Mouse (Mus musculus) intestine, embryonic 16.5 days (tissue): Measurements from ENCODE around the gene Neurl1a. TPM values are rescaled to one million over a fixed set of nuclear protein-coding genes. Genes with fewer than 3 reads are reported as not detected.
A peak's percentile ranks its signal among the peaks of the same experiment; 100 is the strongest.

Experiments used
- ATAC-seq: fragments of 200-750 bp; cut with Nextera tagmentation; 2 replicates; pipeline ENCODE4 v1.8.0; 2017; ENCODE audit warnings: moderate TSS enrichment, moderate library complexity
- H3K27ac ChIP-seq: fragments of 300-500 bp; sonication (generic); 2 replicates; pipeline ENCODE4 v1.5.1; 2014; ENCODE audit warnings: mild to moderate bottlenecking, low read length
- H3K27me3 ChIP-seq: fragments of 300-500 bp; sonication (generic); replicated peaks from 2 replicates; pipeline ENCODE4 v1.6.1; 2014; ENCODE audit warnings: low read length, control low read depth, mixed read lengths; ENCODE audit not compliant: control insufficient read depth, insufficient read depth
- H3K36me3 ChIP-seq: fragments of 300-500 bp; sonication (generic); 2 replicates; pipeline ENCODE4 v1.6.1; 2014; ENCODE audit warnings: low read length, control low read depth; ENCODE audit not compliant: control insufficient read depth, insufficient read depth
- H3K4me1 ChIP-seq: fragments of 300-500 bp; sonication (generic); 2 replicates; pipeline ENCODE4 v1.6.1; 2014; ENCODE audit warnings: low read length, control low read depth, mixed read lengths; ENCODE audit not compliant: control insufficient read depth, insufficient read depth
- H3K4me2 ChIP-seq: fragments of 300-500 bp; sonication (generic); 2 replicates; pipeline ENCODE4 v1.6.1; 2014; ENCODE audit warnings: low read depth, low read length, control low read depth
- H3K4me3 ChIP-seq: fragments of 300-500 bp; sonication (generic); 2 replicates; pipeline ENCODE4 v1.5.1; 2014; ENCODE audit warnings: mild to moderate bottlenecking, low read length
- H3K9ac ChIP-seq: fragments of 300-500 bp; sonication (generic); 2 replicates; pipeline ENCODE4 v1.6.1; 2014; ENCODE audit warnings: low read depth, low read length
- H3K9me3 ChIP-seq: fragments of 300-500 bp; sonication (generic); 2 replicates; pipeline ENCODE4 v1.6.1; 2016; ENCODE audit warnings: low read length, control low read depth; ENCODE audit not compliant: control insufficient read depth
- WGBS: fragments of 180-500 bp; shearing (Covaris S2); extraction: QIAGEN DNeasy Blood & Tissue Kit; methylation state at CpG from one replicate; pipeline ENCODE4 v1.1.7; 2014; 5-methylcytosine and 5-hydroxymethylcytosine counted together
- polyA plus RNA-seq: library from polyadenylated mRNA; unstranded; fragments of >200 nt; fragmentation: Nextera tagmentation; extraction: Ambion mirVana; gene quantifications from 2 replicates; pipeline ENCODE4 v1.2.1, GENCODE M21; 2015

The Neurl1a gene
- polyA plus RNA-seq, 1 experiment from 2014 or later: 3.7 TPM

DNA sequence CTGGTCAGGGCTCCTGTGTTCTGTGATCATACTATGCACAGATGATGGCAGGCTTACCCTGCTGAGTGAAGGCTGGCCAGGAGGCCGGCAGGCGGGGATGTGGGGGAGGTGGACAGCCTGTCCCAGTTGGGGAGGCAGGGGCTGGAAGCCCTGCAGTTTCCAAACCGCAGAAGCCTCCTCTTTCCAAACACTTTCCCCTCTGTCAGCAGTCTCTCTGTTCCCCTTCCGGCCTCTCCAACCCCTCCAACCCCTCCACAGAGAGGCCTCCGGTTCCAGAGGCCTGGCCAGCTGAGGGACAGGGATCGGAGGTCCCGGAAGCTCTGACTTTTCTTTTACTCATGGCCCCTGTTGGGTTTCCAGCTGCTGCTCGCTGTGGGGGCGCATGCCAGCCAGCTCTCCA is 102.3 kb downstream of the Neurl1a start:
- H3K9ac ChIP-seq: no peak overlapping the region
- H3K4me3 ChIP-seq: no peak overlapping the region
- no peak overlapping the region for H3K4me2 ChIP-seq
- no peak overlapping the region for H3K27ac ChIP-seq
- H3K9me3 ChIP-seq: no peaks in the 10 kb centered on the region
- ATAC-seq: no peak
- peaks cover 15% of the 10 kb centered on the region for H3K36me3 ChIP-seq
- WGBS: 81% methylated on average over 9 of the region's 9 CpGs
- H3K4me1 ChIP-seq: peaks cover 5% of the 10 kb centered on the region; the same call in 1 of the 2 replicates
- H3K27me3 ChIP-seq: no peaks in the 10 kb centered on the region

- no peak overlapping the region for H3K4me3 ChIP-seq
- peaks cover 5% of the 10 kb centered on the region; the same call in 1 of the 2 replicates for H3K4me1 ChIP-seq
- no peak overlapping the region for H3K9ac ChIP-seq
- 80% methylated on average over 6 of the region's 6 CpGs for WGBS
- H3K27me3 ChIP-seq: no peaks in the 10 kb centered on the region
- H3K27ac ChIP-seq: 0 out of 2 replicates have a peak overlapping the region, but pooled peaks have one; percentile 34
- ATAC-seq: peak; percentile 12; the same call in 1 of the 2 replicates
- peaks cover 15% of the 10 kb centered on the region for H3K36me3 ChIP-seq
- no peaks in the 10 kb centered on the region for H3K9me3 ChIP-seq
- no peak overlapping the region for H3K4me2 ChIP-seq
These were observed 103.4 kb downstream of the Neurl1a start for GRCm38 (mm10) chr19:47282050-47282454.

- H3K4me1 ChIP-seq: peaks cover 5% of the 10 kb centered on the region; the same call in 1 of the 2 replicates
These were observed 104.1 kb downstream of the Neurl1a start for GRCm38 (mm10) chr19:47282688-47283215.

GRCm38 (mm10) chr19:47285581-47285980 is 107.0 kb downstream of the Neurl1a start:
- 89% methylated on average over 6 of the region's 6 CpGs for WGBS

More at GRCm38 (mm10) chr19:47282688-47283215, 104.1 kb downstream of the Neurl1a start:
- Histone ChIP-seq H3K36me3 (peaks cover 14% of the 10 kb centered on the region), H3K27me3 (no peaks in the 10 kb centered on the region), H3K4me3 (no peak overlapping the region), H3K4me2 (no peak overlapping the region), H3K27ac (0 out of 2 replicates have a peak overlapping the region, but pooled peaks have one; percentile 34), H3K9ac (no peak overlapping the region), H3K9me3 (no peaks in the 10 kb centered on the region)
- WGBS: 94% methylated on average over 17 of the region's 17 CpGs
- no peak for ATAC-seq

GRCm38 (mm10) chr19:47286886-47287450 is 108.3 kb downstream of the Neurl1a start:
- Histone ChIP-seq H3K9me3 (no peaks in the 10 kb centered on the region), H3K4me2 (no peak overlapping the region), H3K4me1 (peaks cover 13% of the 10 kb centered on the region), H3K4me3 (no peak overlapping the region), H3K27me3 (no peaks in the 10 kb centered on the region), H3K9ac (no peak overlapping the region), H3K27ac (no peak overlapping the region), H3K36me3 (peaks cover 11% of the 10 kb centered on the region)
- no peak for ATAC-seq
- 72% methylated on average over 17 of the region's 17 CpGs for WGBS

More at GRCm38 (mm10) chr19:47285581-47285980, 107.0 kb downstream of the Neurl1a start:
- no peak overlapping the region for H3K4me3 ChIP-seq
- no peak overlapping the region for H3K4me2 ChIP-seq
- H3K9me3 ChIP-seq: no peaks in the 10 kb centered on the region
- H3K9ac ChIP-seq: no peak overlapping the region
- H3K27me3 ChIP-seq: no peaks in the 10 kb centered on the region
- ATAC-seq: no peak
- peaks cover 11% of the 10 kb centered on the region for H3K36me3 ChIP-seq
- H3K4me1 ChIP-seq: no peaks in the 10 kb centered on the region
- no peak overlapping the region for H3K27ac ChIP-seq

- Histone ChIP-seq H3K9me3 (no peaks in the 10 kb centered on the region), H3K4me1 (peaks cover 26% of the 10 kb centered on the region), H3K9ac (no peak overlapping the region), H3K4me3 (no peak overlapping the region), H3K27me3 (no peaks in the 10 kb centered on the region), H3K27ac (peak overlapping the region; percentile 74), H3K36me3 (no peaks in the 10 kb centered on the region; the same call in 1 of the 2 replicates), H3K4me2 (no peak overlapping the region)
- peak; percentile 75 for ATAC-seq
- 40% methylated on average over 7 of the region's 7 CpGs for WGBS
These were observed 112.9 kb downstream of the Neurl1a start for GRCm38 (mm10) chr19:47291307-47292080.

DNA sequence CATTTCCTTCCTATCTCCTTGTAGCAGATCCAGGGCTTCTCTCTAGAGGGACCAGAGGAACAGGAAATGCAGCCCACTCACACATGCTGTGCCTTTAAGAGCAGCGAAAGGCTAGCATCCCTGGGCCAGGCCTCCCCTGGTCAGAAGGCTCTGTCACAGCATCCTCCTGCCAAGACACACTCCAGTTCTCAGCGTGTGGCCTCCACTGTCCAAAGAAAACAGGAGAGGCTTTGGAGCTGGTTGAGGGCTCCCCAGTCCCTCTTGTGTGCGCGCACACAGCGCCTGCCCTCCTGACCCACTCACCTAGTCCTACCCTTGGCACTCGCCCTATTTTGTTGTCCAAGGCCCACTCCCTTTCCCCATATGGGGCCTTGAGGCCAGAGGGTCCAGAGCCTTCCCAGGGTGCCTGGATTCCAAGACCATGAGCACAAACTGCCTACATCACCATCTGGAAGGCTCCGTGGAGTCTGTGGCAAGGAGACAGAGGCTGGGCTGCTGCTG is 113.9 kb downstream of the Neurl1a start:
- Histone ChIP-seq H3K27ac (peak overlapping the region; percentile 74), H3K9me3 (no peaks in the 10 kb centered on the region), H3K4me3 (no peak overlapping the region), H3K36me3 (no peaks in the 10 kb centered on the region), H3K4me2 (no peak overlapping the region), H3K4me1 (peaks cover 26% of the 10 kb centered on the region), H3K27me3 (no peaks in the 10 kb centered on the region), H3K9ac (peak overlapping the region; percentile 21; the same call in 1 of the 2 replicates)
- ATAC-seq: peak; percentile 47
- WGBS: 57% methylated on average over 7 of the region's 7 CpGs

GRCm38 (mm10) chr19:47298100-47298499 is 119.5 kb downstream of the Neurl1a start:
- Histone ChIP-seq H3K4me2 (no peak overlapping the region), H3K27ac (no peak overlapping the region), H3K9me3 (no peaks in the 10 kb centered on the region), H3K36me3 (no peaks in the 10 kb centered on the region), H3K4me3 (no peak overlapping the region), H3K27me3 (no peaks in the 10 kb centered on the region), H3K9ac (no peak overlapping the region), H3K4me1 (peaks cover 27% of the 10 kb centered on the region)
- ATAC-seq: no peak
- WGBS: 85% methylated on average over 11 of the region's 11 CpGs
